Mouse (Mus musculus) spleen, adult 2 months (tissue): ENCODE measurements around the gene Rd3l.

Experiments used
- CTCF ChIP-seq: fragments of 200-500 bp; IDR thresholded peaks from 2 replicates; pipeline ENCODE4 v1.5.1; 2011; ENCODE audit warnings: mild to moderate bottlenecking, inconsistent platforms; ENCODE audit not compliant: insufficient read depth, insufficient read length, insufficient replicate concordance; ENCODE audit errors: extremely low read depth
- POLR2A ChIP-seq: fragments of 200-500 bp; IDR thresholded peaks from 2 replicates; pipeline ENCODE4 v1.6.1; 2011; ENCODE audit warnings: low read depth, low read length, inconsistent platforms

- TF ChIP-seq CTCF = no peak
- TF ChIP-seq POLR2A = no peak
Observed at GRCm38 (mm10) chr12:111978274-111978673, 2.8 kb downstream of the Rd3l start.
